Mouse (Mus musculus): Measurements from ENCODE around the gene Hdac10. TPM values are rescaled to one million over a fixed set of nuclear protein-coding genes. Genes with fewer than 3 reads are reported as not detected.

The Hdac10 gene
- polyA plus RNA-seq, 1 experiment = 11.7 TPM

GRCm38 (mm10) chr15:89158516-89158915 is 30.0 kb upstream of the Hdac10 start:
- H3K79me2 ChIP-seq (ENCODE audit: control insufficient read depth, insufficient read depth) = no peaks in the 10 kb centered on the region

DNA sequence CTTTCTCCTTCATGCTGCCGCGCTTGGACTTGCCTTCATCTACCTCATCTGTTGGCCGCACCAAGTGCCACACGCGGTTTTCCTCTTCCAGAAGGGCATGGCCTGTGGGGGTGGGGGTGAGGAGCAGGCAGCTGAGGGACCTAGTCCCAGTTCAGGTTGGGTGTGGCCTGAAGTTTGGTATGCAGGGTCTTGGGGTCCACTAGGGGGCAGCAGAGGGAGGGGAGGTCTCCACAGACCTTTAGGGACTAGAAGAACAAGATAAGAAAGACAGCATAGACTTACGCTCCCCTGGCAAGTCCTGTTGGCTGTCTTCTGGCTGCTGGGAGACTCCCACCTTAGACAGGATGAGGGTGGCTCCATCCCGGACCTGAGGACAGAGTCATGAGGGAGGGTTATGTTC is 29.5 kb upstream of the Hdac10 start:
- peak in 1 of 3 experiments; percentile 42 for TF ChIP-seq MYOG (IDR thresholded peaks at IDR 0.05; ENCODE audit: control insufficient read depth in 1 of 3, insufficient read depth in 1 of 3, insufficient read length in 2 of 3, low read depth in 2 of 3)
- no peak for TF ChIP-seq POLR2A (IDR thresholded peaks at IDR 0.05; ENCODE audit: insufficient read length, low read depth)
- Histone ChIP-seq H3K27me3 (ENCODE audit: control insufficient read depth, insufficient read depth, insufficient read length) (no peaks in the 10 kb centered on the region), H3K4me2 (ENCODE audit: low read depth) (no peak overlapping the region), H3K36me3 (ENCODE audit: control insufficient read depth, insufficient read depth) (peaks cover 46% of the 10 kb centered on the region), H3K4me3 (no peak overlapping the region), H3ac (ENCODE audit: control insufficient read depth, insufficient read length) (no peak overlapping the region), H3K79me2 (ENCODE audit: control insufficient read depth, insufficient read depth) (no peaks in the 10 kb centered on the region)

More at GRCm38 (mm10) chr15:89158516-89158915, 30.0 kb upstream of the Hdac10 start:
- Histone ChIP-seq H3K36me3 (ENCODE audit: control insufficient read depth, insufficient read depth) (peaks cover 52% of the 10 kb centered on the region), H3K4me2 (ENCODE audit: low read depth) (no peak overlapping the region), H3ac (ENCODE audit: control insufficient read depth, insufficient read length) (no peak overlapping the region), H3K27me3 (ENCODE audit: control insufficient read depth, insufficient read depth, insufficient read length) (no peaks in the 10 kb centered on the region), H3K4me3 (no peak overlapping the region)
- no peak for TF ChIP-seq MYOG (IDR thresholded peaks at IDR 0.05; ENCODE audit: control insufficient read depth in 1 of 3, insufficient read depth in 1 of 3, insufficient read length in 2 of 3, low read depth in 2 of 3)
- no peak for TF ChIP-seq USF1 (IDR thresholded peaks at IDR 0.05; ENCODE audit: low read depth)
- peak; percentile 6 for TF ChIP-seq POLR2AphosphoS2 (IDR thresholded peaks at IDR 0.05; ENCODE audit: insufficient read length, low read depth)
- TF ChIP-seq TCF3 (IDR thresholded peaks at IDR 0.05; ENCODE audit: insufficient read length, low read depth) = no peak

- no peak overlapping the region for H3K4me3 ChIP-seq
- H3ac ChIP-seq (ENCODE audit: control insufficient read depth, insufficient read length) = no peak overlapping the region
- H3K4me2 ChIP-seq (ENCODE audit: low read depth) = no peak overlapping the region
- H3K36me3 ChIP-seq (ENCODE audit: control insufficient read depth, insufficient read depth) = peaks cover 16% of the 10 kb centered on the region
- TF ChIP-seq MAX (IDR thresholded peaks at IDR 0.05; ENCODE audit: low read depth) (no peak), POLR2AphosphoS2 (IDR thresholded peaks at IDR 0.05; ENCODE audit: insufficient read length, low read depth) (peak; percentile 64)
- H3K27me3 ChIP-seq (ENCODE audit: control insufficient read depth, insufficient read depth, insufficient read length) = no peaks in the 10 kb centered on the region
- H3K79me2 ChIP-seq (ENCODE audit: control insufficient read depth, insufficient read depth) = no peaks in the 10 kb centered on the region
These were observed 23.8 kb upstream of the Hdac10 start for GRCm38 (mm10) chr15:89152312-89152711.

- H3K4me3 ChIP-seq = peak overlapping the region; percentile 30
- TF ChIP-seq TCF12 (IDR thresholded peaks at IDR 0.05; ENCODE audit: insufficient read depth, poor library complexity, severe bottlenecking) = no peak
- TF ChIP-seq MYOD1 (IDR thresholded peaks at IDR 0.05; ENCODE audit: control insufficient read depth in 1 of 3, insufficient read length in 2 of 3, low read depth in 2 of 3) = no peak
- no peak for TF ChIP-seq E2F4 (IDR thresholded peaks at IDR 0.05; ENCODE audit: insufficient read depth)
- TF ChIP-seq POLR2AphosphoS2 (IDR thresholded peaks at IDR 0.05; ENCODE audit: insufficient read length, low read depth) = no peak
- peak; percentile 3 for TF ChIP-seq MAX (IDR thresholded peaks at IDR 0.05; ENCODE audit: low read depth)
- no peak for TF ChIP-seq MYOG (IDR thresholded peaks at IDR 0.05; ENCODE audit: control insufficient read depth in 1 of 3, insufficient read depth in 1 of 3, insufficient read length in 2 of 3, low read depth in 2 of 3)
- TF ChIP-seq REST (IDR thresholded peaks at IDR 0.05; ENCODE audit: insufficient read depth, insufficient read length) = peak; percentile 87
- no peak for TF ChIP-seq USF1 (IDR thresholded peaks at IDR 0.05; ENCODE audit: low read depth)
These were observed 21.5 kb upstream of the Hdac10 start for GRCm38 (mm10) chr15:89150041-89150390.

GRCm38 (mm10) chr15:89149271-89150040 is 21.0 kb upstream of the Hdac10 start, which contains the start of gene Mapk11:
Gene Mapk11, minus strand, starts transcription at chr15:89149628.
- TF ChIP-seq REST (IDR thresholded peaks at IDR 0.05; ENCODE audit: insufficient read depth, insufficient read length) (no peak), TCF3 (IDR thresholded peaks at IDR 0.05; ENCODE audit: insufficient read length, low read depth) (no peak), MAX (IDR thresholded peaks at IDR 0.05; ENCODE audit: low read depth) (no peak), E2F4 (IDR thresholded peaks at IDR 0.05; ENCODE audit: insufficient read depth) (no peak), POLR2A (IDR thresholded peaks at IDR 0.05; ENCODE audit: insufficient read length, low read depth) (peak; percentile 55), TCF12 (IDR thresholded peaks at IDR 0.05; ENCODE audit: insufficient read depth, poor library complexity, severe bottlenecking) (no peak), CEBPB (IDR thresholded peaks at IDR 0.05; ENCODE audit: insufficient read depth, poor library complexity, severe bottlenecking) (no peak), SRF (IDR thresholded peaks at IDR 0.05; ENCODE audit: control insufficient read depth, insufficient read length, low read depth) (no peak), MYOG (IDR thresholded peaks at IDR 0.05; ENCODE audit: control insufficient read depth in 1 of 3, insufficient read depth in 1 of 3, insufficient read length in 2 of 3, low read depth in 2 of 3) (peak in 1 of 3 experiments; percentile 1), MYOD1 (IDR thresholded peaks at IDR 0.05; ENCODE audit: control insufficient read depth in 1 of 3, insufficient read length in 2 of 3, low read depth in 2 of 3) (no peak)
- H3K27me3 ChIP-seq (ENCODE audit: control insufficient read depth, insufficient read depth, insufficient read length) = no peaks in the 10 kb centered on the region

More at GRCm38 (mm10) chr15:89150041-89150390, 21.5 kb upstream of the Hdac10 start:
- H3K36me3 ChIP-seq (ENCODE audit: control insufficient read depth, insufficient read depth) = peaks cover 7% of the 10 kb centered on the region
- H3K4me2 ChIP-seq (ENCODE audit: low read depth) = peak overlapping the region; percentile 86
- no peak overlapping the region for H3ac ChIP-seq (ENCODE audit: control insufficient read depth, insufficient read length)
- H3K79me2 ChIP-seq (ENCODE audit: control insufficient read depth, insufficient read depth) = no peaks in the 10 kb centered on the region
- H3K27me3 ChIP-seq (ENCODE audit: control insufficient read depth, insufficient read depth, insufficient read length) = no peaks in the 10 kb centered on the region

More at GRCm38 (mm10) chr15:89149271-89150040, 21.0 kb upstream of the Hdac10 start, which contains the start of gene Mapk11:
- peaks cover under 1% of the 10 kb centered on the region for H3K36me3 ChIP-seq (ENCODE audit: control insufficient read depth, insufficient read depth)
- H3K4me2 ChIP-seq (ENCODE audit: low read depth) = peak within 1 kb of the TSS; percentile 86
- peak within 1 kb of the TSS; percentile 29 for H3ac ChIP-seq (ENCODE audit: control insufficient read depth, insufficient read length)
- no peaks in the 10 kb centered on the region for H3K79me2 ChIP-seq (ENCODE audit: control insufficient read depth, insufficient read depth)
- peak within 1 kb of the TSS; percentile 30 for H3K4me3 ChIP-seq
